Mouse (Mus musculus) forebrain, embryonic 11.5 days (tissue): ENCODE data around the gene Arrdc5. TPM values are rescaled to one million over a fixed set of nuclear protein-coding genes. Genes with fewer than 3 reads are reported as not detected.

Experiments used
- ATAC-seq: fragments of 200-750 bp; cut with Nextera tagmentation; replicated peaks from 2 replicates; pipeline ENCODE4 v1.8.0; 2017; ENCODE audit warnings: moderate TSS enrichment; ENCODE audit not compliant: low FRiP score
- DNase-seq: peaks from one replicate; pipeline ENCODE4 v3.0.0-alpha.2; 2017; ENCODE audit warnings: low spot score
- H3K27ac ChIP-seq: fragments of 300-500 bp; sonication (generic); 2 replicates; pipeline ENCODE4 v1.5.1; 2014; ENCODE audit warnings: low read depth, low read length
- H3K27me3 ChIP-seq: fragments of 300-500 bp; sonication (generic); 2 replicates; pipeline ENCODE4 v1.6.1; 2014; ENCODE audit warnings: mild to moderate bottlenecking, low read length, mixed read lengths; ENCODE audit not compliant: control insufficient read depth, insufficient read depth
- H3K36me3 ChIP-seq: fragments of 300-500 bp; sonication (generic); 2 replicates; pipeline ENCODE4 v1.6.1; 2014; ENCODE audit warnings: mild to moderate bottlenecking, low read length, moderate library complexity, mixed read lengths; ENCODE audit not compliant: control insufficient read depth, insufficient read depth
- H3K4me1 ChIP-seq: fragments of 300-500 bp; sonication (generic); replicated peaks from 2 replicates; pipeline ENCODE4 v1.6.1; 2014; ENCODE audit warnings: low read length, mixed read lengths; ENCODE audit not compliant: control insufficient read depth, insufficient read depth
- H3K4me2 ChIP-seq: fragments of 300-500 bp; sonication (generic); 2 replicates; pipeline ENCODE4 v1.6.1; 2014; ENCODE audit warnings: low read depth, mild to moderate bottlenecking, low read length, moderate library complexity, mixed read lengths; ENCODE audit not compliant: severe bottlenecking
- H3K4me3 ChIP-seq: fragments of 300-500 bp; sonication (generic); 2 replicates; pipeline ENCODE4 v1.5.1; 2014; ENCODE audit warnings: low read depth, low read length
- H3K9ac ChIP-seq: fragments of 300-500 bp; sonication (generic); 2 replicates; pipeline ENCODE4 v1.6.1; 2014; ENCODE audit warnings: low read length
- H3K9me3 ChIP-seq: fragments of 300-500 bp; sonication (generic); 2 replicates; pipeline ENCODE4 v1.6.1; 2016; ENCODE audit warnings: low read length, mixed read lengths; ENCODE audit not compliant: control insufficient read depth
- WGBS: fragments of 180-500 bp; shearing (Covaris S2); extraction: QIAGEN DNeasy Blood & Tissue Kit; methylation state at CpG from one replicate; pipeline ENCODE4 v1.1.7; 2014; 5-methylcytosine and 5-hydroxymethylcytosine counted together
- polyA plus RNA-seq: library from polyadenylated mRNA; unstranded; fragments of >200 nt; fragmentation: Nextera tagmentation; extraction: Ambion mirVana; gene quantifications from 2 replicates; pipeline ENCODE4 v1.2.1, GENCODE M21; 2014

Gene Arrdc5
- polyA plus RNA-seq, 1 experiment from 2014 or later = not detected

GRCm38 (mm10) chr17:56332987-56333386 lies 32.9 kb upstream of the Arrdc5 start:
- H3K27ac ChIP-seq = no peak overlapping the region
- H3K4me1 ChIP-seq = peaks cover 3% of the 10 kb centered on the region; the same call in 1 of the 2 replicates
- no peaks in the 10 kb centered on the region for H3K27me3 ChIP-seq
- H3K9ac ChIP-seq = no peak overlapping the region
- WGBS = 47% methylated on average over 8 of the region's 8 CpGs
- no peaks in the 10 kb centered on the region for H3K9me3 ChIP-seq
- ATAC-seq (no peak), DNase-seq (no peak)
- H3K4me2 ChIP-seq = no peak overlapping the region
- H3K36me3 ChIP-seq = no peaks in the 10 kb centered on the region
- H3K4me3 ChIP-seq = no peak overlapping the region

GRCm38 (mm10) chr17:56331256-56331655 lies 31.2 kb upstream of the Arrdc5 start:
- Histone ChIP-seq H3K36me3 (no peaks in the 10 kb centered on the region), H3K4me1 (peaks cover 12% of the 10 kb centered on the region; the same call in 1 of the 2 replicates), H3K27me3 (no peaks in the 10 kb centered on the region), H3K27ac (no peak overlapping the region), H3K4me3 (no peak overlapping the region), H3K9ac (no peak overlapping the region), H3K9me3 (no peaks in the 10 kb centered on the region), H3K4me2 (no peak overlapping the region)
- no peak for ATAC-seq
- DNase-seq = no peak

GRCm38 (mm10) chr17:56330345-56330744 lies 30.3 kb upstream of the Arrdc5 start:
- H3K4me3 ChIP-seq = no peak overlapping the region
- H3K27ac ChIP-seq = no peak overlapping the region
- ATAC-seq (no peak), DNase-seq (no peak)
- H3K4me1 ChIP-seq = peaks cover 12% of the 10 kb centered on the region; the same call in 1 of the 2 replicates
- no peak overlapping the region for H3K9ac ChIP-seq
- no peaks in the 10 kb centered on the region for H3K9me3 ChIP-seq
- H3K4me2 ChIP-seq = no peak overlapping the region
- no peaks in the 10 kb centered on the region for H3K27me3 ChIP-seq
- H3K36me3 ChIP-seq = no peaks in the 10 kb centered on the region
- 85% methylated on average over 3 of the region's 3 CpGs for WGBS

DNA sequence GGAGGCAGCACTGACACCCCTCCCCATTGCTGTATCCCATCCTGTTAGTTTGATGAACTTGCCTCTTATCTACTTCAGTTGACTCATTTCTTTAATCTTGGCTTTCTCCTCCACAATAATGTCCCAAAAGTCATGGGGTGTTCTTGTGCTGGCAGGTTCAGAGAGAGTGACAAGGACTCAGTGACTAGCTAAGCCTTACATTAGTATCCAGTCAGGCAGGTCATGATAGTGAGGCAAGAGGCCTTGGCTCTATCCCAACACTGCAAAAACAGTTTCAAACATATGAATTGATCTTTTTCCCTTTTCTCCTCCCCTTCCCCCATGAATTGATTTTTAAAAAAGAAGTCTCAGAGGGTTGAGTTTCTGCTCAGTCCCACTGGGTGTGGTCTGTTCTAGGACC lies 29.2 kb upstream of the Arrdc5 start:
- H3K9me3 ChIP-seq = no peaks in the 10 kb centered on the region
- no peak overlapping the region for H3K27ac ChIP-seq
- H3K4me1 ChIP-seq = peaks cover 15% of the 10 kb centered on the region
- H3K27me3 ChIP-seq = no peaks in the 10 kb centered on the region
- no peaks in the 10 kb centered on the region for H3K36me3 ChIP-seq
- DNase-seq (no peak), ATAC-seq (no peak)
- no peak overlapping the region for H3K4me2 ChIP-seq
- no peak overlapping the region for H3K4me3 ChIP-seq
- H3K9ac ChIP-seq = no peak overlapping the region

- Histone ChIP-seq H3K9ac (peak overlapping the region; percentile 92), H3K4me2 (peak overlapping the region; percentile 80), H3K27ac (peak overlapping the region; percentile 89), H3K27me3 (no peaks in the 10 kb centered on the region), H3K36me3 (no peaks in the 10 kb centered on the region), H3K9me3 (no peaks in the 10 kb centered on the region), H3K4me3 (peak overlapping the region; percentile 88), H3K4me1 (peaks cover 14% of the 10 kb centered on the region)
- DNase-seq (peak; percentile 80), ATAC-seq (peak; percentile 56)
- WGBS = 2% methylated on average over 67 of the region's 67 CpGs
Measured at GRCm38 (mm10) chr17:56326153-56327147, 26.4 kb upstream of the Arrdc5 start.

DNA sequence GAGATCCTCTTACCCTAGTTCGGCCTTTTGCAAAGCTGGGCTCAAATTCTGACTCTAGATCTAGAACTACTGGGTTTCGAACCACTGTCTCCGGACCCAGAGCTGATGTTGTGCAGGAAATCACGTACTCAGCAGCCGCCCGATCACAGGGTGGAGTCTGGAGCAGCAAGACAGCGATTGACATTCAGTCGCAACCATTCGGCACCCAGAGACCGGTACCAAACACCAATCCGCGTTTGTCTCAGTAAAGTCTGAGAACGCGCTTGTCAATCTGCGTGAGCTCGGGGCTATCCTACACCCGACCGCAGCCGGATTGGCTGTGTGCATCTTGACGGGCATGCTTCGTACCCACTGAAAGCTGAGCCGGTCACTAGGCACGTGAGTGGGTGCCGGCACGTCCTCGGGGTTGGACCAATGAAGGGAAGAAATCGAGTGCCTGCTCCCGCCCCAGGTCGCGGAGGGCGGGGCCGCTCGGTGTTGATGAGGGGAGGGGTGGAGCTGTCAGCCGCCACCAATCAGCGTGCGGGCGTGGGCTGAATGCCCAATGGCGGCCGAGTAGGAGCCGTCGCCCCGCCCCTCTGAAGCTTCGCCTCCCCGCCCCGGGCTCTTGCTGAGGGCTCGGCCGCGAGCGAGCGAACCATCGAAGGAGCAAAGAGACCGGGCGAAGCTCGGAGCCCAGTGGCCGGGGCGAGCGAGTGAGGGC lies 25.5 kb upstream of the Arrdc5 start, which contains the start of gene Kdm4b:
Kdm4b (plus strand) TSS at position 613 of the 703 bp plus-strand sequence.
- under 1% methylated on average over 55 of the region's 57 CpGs for WGBS
- no peaks in the 10 kb centered on the region for H3K9me3 ChIP-seq

GRCm38 (mm10) chr17:56324419-56324818 lies 24.3 kb upstream of the Arrdc5 start:
- H3K36me3 ChIP-seq = peaks cover 4% of the 10 kb centered on the region
- 75% methylated on average over 3 of the region's 3 CpGs for WGBS
- H3K27me3 ChIP-seq = no peaks in the 10 kb centered on the region
- H3K4me1 ChIP-seq = peaks cover 14% of the 10 kb centered on the region
- H3K4me2 ChIP-seq = no peak overlapping the region
- H3K4me3 ChIP-seq = no peak overlapping the region
- ATAC-seq (no peak), DNase-seq (no peak)
- no peaks in the 10 kb centered on the region for H3K9me3 ChIP-seq
- H3K9ac ChIP-seq = no peak overlapping the region
- no peak overlapping the region for H3K27ac ChIP-seq

More for the DNA sequence above, 25.5 kb upstream of the Arrdc5 start, which contains the start of gene Kdm4b:
- Histone ChIP-seq H3K36me3 (peaks cover 4% of the 10 kb centered on the region), H3K27ac (peak within 1 kb of the TSS; percentile 89), H3K4me3 (peak within 1 kb of the TSS; percentile 88), H3K9ac (peak within 1 kb of the TSS; percentile 92), H3K4me2 (peak within 1 kb of the TSS; percentile 80), H3K4me1 (peaks cover 14% of the 10 kb centered on the region), H3K27me3 (no peaks in the 10 kb centered on the region)
- DNase-seq (peak; percentile 100), ATAC-seq (peak; percentile 100)

DNA sequence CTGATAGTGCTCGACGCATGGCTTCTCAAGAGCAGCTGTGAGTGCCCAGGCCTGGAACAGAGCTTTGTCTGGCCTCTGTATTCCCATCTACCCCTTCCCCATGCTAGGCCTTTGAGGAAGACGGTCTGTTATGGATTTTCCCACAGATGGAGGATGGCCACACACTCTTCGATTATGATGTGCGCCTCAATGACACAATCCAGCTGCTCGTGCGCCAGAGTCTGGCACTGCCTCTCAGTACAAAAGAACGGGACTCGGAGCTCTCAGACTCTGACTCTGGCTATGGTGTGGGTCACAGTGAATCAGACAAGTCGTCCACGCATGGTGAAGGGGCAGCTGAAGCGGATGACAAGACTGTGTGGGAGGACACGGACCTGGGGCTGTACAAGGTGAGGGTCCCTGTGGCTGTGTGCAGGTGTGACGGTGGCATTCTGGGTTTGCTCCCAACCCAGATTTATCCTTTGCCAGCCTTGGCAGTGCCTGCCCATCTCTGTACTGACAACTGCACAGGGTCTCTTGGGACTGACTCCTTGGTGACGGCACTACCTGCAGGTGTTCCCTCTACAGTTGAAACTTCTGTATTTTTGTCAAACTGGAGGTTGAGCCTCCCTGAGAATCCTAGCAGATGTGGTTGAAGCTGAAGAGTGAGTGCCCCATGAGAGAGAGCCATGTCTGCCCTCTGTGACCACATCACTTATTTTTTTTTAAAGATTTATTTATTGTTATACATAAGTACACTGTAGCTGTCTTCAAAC lies 9.3 kb upstream of the Arrdc5 start:
- DNase-seq (no peak), ATAC-seq (no peak)
- 89% methylated on average over 15 of the region's 15 CpGs for WGBS
- peaks cover 4% of the 10 kb centered on the region; the same call in 1 of the 2 replicates for H3K36me3 ChIP-seq
- no peak overlapping the region for H3K9ac ChIP-seq
- H3K4me3 ChIP-seq = no peak overlapping the region
- H3K4me2 ChIP-seq = no peak overlapping the region
- peaks cover 17% of the 10 kb centered on the region for H3K4me1 ChIP-seq
- H3K27ac ChIP-seq = no peak overlapping the region
- no peaks in the 10 kb centered on the region for H3K27me3 ChIP-seq
- H3K9me3 ChIP-seq = no peaks in the 10 kb centered on the region
